Mouse (Mus musculus): Measurements from ENCODE around the gene Hoxa9. TPM values are rescaled to one million over a fixed set of nuclear protein-coding genes. Genes with fewer than 3 reads are reported as not detected.

Hoxa9 gene
- total RNA-seq, 4 experiments from 2014 or later = not detected

DNA sequence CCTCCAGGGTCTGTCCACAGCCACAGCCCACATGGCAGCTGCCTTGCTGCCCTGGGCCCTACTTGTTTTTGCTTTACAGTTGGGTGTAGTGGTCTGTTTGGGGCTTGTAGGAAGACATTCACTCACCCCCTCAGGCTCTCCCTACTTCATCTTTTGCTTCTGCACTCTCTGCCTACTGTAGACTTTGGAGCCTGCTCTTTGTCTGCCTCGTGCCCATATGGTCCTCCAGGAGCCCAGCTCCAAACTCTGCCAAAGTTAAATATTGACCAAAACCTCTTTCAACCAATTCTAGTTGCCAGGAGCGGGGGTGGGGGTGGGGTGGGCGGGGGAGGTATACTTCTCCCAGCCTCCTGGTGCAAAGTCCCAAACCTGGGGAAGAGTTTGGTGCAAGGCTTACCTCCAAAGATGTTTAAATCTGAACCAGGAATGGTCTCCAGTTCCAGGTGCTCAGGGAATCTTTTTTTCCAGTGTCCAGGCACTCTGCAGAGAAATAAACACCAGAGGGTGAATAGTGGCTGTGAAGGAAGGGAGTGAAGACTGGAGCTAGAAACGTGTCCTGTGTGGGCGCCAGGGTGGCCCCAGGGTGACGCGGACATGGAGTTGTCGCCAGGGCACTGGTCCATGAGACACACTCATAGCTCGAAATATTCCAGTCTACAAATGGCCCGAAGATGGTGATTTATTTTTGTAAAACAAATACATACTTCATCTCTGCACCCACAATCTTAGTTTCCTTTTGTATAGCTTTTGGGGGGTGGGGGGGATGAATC is 47.4 kb downstream of the Hoxa9 start:
- no peak for DNase-seq (ENCODE audit: low spot score in 2 of 2)

DNA sequence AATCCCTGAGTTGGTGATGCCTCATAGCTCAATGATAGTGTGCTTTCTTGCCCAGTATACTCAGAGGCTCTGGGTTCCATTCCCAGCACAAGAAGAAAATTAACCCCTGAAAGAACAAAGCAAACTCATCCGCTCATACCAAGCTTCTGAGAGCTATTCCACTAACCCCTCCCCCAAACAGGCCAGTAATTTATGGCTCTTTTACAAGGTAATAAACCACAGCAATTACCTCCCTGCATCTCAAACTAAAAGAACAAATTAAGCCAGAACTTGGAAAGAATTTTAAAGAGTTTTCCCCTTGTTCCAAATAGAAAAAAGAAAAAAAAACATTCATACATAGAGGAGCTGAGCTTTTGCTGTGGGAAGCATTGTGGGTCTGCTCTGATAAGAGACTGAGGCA is 48.1 kb downstream of the Hoxa9 start:
- DNase-seq (ENCODE audit: low spot score in 2 of 2) = no peak

GRCm38 (mm10) chr6:52182030-52182429 is 48.9 kb downstream of the Hoxa9 start:
- no peak for DNase-seq (ENCODE audit: low spot score in 2 of 2)

DNA sequence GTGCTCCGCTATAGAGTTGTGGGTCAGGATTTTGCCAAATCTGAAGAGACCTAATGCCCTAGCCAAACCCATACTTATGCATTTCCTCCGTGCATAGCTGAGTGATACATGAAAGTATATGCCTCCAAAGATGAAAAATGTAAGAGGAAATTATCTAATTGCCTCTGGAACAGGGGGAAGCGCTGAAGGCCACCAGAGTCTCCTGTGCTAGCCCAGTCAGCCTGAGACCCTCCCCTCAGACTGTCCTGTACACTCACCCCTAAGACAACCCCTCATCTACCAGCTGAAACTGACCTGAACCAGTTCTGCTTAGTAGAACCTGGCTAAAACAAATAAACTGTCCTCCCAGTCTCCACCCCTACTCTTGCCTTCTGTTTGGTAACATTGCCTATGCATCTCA is 50.2 kb downstream of the Hoxa9 start:
- DNase-seq (ENCODE audit: low spot score in 2 of 2) = no peak

DNA sequence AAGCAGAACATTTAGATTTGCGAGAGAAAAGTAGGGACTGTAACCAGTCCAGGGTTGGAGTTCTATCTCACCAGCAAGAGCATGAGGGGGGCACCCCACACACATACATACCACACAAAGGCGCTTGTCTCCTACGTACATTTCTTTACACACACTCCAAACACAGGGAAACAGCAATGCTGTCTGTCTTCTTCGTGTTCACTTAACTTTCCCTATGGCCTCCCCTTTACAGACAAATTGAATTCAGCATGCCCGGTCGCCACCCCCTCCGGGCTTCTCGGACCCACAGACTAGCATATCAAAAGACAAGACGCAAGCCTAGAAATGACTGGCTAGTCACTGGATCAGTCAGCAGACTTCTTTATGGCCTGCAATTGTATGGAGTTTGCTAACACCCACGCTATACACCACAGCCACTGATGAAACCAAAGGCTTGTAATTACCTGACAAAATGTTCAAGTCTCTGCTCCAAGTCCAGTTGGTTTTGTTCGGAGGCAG is 50.6 kb downstream of the Hoxa9 start:
- no peak for DNase-seq (ENCODE audit: low spot score in 2 of 2)

DNA sequence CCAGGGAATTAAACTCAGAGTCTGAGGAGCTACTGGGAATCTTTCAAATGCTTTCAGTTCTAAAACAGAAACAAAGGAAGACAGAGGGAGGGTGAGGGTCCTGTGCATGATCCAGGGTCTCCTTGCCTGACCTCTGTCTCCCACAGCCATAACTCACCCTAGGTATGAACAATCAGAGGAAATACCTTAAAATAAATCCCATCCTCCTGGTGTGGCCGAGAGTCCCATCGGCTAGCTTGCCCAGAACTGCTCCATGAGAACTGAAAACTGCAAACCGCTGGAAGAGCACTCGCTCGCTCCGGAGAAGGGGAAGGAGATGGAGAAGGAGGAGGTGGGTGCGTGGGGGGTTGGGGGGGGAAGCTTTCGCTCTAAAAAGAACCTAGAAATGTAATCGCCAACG is 51.2 kb downstream of the Hoxa9 start:
- DNase-seq (ENCODE audit: low spot score in 2 of 2) = no peak

DNA sequence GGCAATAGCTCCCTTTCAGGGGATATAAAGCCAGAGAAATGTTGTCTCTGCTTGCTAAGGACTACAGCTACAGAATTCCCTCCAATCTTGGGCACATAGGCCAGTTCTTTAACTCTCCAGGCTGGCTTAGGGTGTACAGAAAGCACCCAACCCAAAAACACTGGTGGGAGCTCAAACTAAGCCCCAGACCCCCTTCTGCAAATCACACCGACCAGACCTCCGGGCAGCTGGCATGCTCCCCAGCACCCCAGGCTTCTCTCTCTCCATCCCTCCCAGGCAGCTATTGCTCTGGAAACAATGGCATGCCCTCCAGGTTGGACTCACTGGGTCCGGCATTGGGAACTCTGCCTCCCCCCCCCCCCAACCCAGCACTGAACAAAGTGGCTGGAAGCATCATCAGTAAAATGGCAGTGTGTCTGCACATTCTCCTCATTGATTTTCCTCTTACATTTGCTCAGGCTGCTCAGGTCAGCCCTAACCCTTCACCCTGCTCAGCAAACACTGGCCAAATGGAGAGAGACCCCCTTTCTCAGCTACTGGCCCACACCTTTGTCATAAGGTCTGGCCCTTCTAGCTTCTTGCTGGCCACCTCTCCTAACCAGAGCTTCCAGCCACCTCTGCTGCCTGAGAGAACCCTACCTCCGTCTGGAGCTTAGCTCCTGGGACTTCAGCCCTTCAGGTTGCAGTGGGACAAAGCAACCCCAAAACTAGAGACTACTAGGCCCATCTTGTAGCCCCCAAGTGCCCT is 51.8 kb downstream of the Hoxa9 start:
- no peak for DNase-seq (ENCODE audit: low spot score in 2 of 2)

GRCm38 (mm10) chr6:52177806-52178205 is 53.1 kb downstream of the Hoxa9 start:
- no peak for DNase-seq (ENCODE audit: low spot score in 2 of 2)

DNA sequence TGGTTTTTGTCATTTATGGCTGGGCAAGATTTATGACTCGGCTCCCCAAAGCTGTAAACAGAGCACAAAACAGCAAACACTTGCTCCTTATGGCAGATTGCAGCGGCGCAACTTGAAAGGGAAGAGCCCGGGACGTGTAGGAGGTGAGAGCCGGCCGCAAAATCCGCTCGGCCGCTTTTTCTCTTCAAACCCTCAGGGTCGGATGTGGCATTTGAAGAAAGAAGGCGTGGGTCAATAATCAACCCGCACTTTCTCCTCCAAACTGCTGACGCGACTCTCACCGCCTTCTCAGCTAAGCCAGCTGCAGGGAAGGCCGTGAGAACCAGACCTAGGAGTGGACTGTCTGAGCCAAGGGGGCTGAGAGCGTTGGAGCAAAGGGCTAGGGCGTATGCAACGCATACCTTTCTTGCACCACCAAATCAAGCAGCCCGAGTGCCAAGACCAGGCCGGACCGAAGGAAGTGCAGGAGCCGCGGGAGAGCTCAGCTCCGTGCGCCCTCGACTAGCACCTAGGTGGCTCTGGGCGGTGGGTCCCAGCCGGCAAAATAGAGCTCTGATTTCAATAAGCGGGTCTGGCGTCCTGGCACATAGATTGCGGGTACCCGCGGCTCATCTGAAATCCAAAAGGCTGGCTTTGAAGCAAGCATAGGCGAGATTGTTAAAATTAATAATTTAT is 53.7 kb downstream of the Hoxa9 start, which contains the start of gene 5730596B20Rik:
5730596B20Rik (plus strand) TSS at position 438 of the 675 bp plus-strand sequence.
- DNase-seq (ENCODE audit: low spot score in 2 of 2) = no peak

- no peak for DNase-seq (ENCODE audit: low spot score in 2 of 2)
Measured at GRCm38 (mm10) chr6:52176391-52176790, 54.5 kb downstream of the Hoxa9 start.

DNA sequence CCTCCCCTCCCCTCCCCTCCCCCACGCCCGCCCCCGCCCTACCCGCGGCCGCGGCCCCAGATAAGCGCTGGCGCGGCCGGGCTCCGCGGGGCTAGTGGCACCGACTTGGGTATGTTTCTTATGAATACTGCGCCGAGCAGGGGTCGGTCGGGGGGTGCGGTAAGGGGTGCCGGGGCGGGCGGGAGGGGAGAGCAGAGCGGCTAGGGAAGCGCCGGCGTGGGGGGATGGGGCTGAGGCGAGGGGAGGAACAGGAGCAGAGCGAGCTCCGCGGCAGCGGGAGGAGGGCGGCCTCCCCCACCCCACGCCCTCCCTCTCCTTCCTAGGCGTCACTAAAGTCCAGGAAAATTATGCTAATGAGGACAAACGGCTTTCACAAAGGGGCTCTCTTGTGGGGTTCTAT is 55.0 kb downstream of the Hoxa9 start:
- DNase-seq (ENCODE audit: low spot score in 2 of 2) = no peak

DNA sequence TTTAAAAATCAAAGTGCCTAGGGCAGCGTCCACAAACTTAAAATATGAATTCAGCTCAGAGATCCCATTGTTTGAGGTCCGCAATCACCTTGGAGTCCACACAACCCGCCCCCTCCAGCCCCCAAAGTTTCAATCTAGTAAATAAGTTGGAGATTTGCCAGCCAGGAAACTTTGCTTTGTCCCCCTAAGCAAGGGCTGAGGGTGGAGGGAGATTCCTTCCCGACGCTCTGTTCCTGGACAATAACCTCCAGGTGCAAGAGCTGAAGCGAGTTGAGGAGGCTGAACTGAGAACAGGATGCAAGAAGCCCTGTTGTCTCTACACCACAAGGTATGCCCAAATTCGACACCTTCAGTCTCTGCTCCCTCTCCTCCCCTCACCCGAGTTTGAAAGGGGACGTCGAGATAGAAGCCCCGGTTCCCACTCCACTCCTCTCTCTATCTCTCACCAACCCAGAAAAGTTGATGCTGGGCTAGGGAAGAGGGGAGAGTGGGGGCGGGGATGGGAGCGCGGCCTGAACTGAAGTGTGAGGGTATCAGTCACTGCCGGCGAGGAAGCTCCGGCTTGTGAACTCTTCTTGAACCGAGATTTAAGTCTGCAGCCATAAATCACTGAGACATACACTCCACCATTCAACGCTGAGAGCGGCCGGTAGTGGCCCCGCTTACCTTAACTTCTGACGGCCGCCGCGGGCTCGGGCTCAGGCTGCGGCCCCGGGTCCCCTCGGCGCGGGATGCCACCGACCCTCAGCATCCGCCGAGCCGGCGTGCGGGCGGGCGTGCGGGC is 55.7 kb downstream of the Hoxa9 start:
- no peak for DNase-seq (ENCODE audit: low spot score in 2 of 2)

GRCm38 (mm10) chr6:52173648-52174047 is 57.2 kb downstream of the Hoxa9 start:
- no peak for DNase-seq (ENCODE audit: low spot score in 2 of 2)

Small RNAs within 50 kb of the gene (microRNA-seq; reads per million reads assigned to microRNA genes)
- gene Mir196b = 1.8 to 4.6 reads per million in 2 experiments

Other genes starting within 250 kb of the Hoxa9 start
- 10 to 100 TPM; 14.0 to 20.9 (median 18.5) TPM for gene Skap2, start 218.5 kb downstream of the Hoxa9 start, total RNA-seq (2022)
- gene Hoxa1, start 72.8 kb downstream of the Hoxa9 start, total RNA-seq (2022) = not detected
- gene Hoxa2, start 66.3 kb downstream of the Hoxa9 start, total RNA-seq (2022) = not detected
- not detected for gene 5730596B20Rik, start 53.6 kb downstream of the Hoxa9 start, total RNA-seq (2022)
- not detected for gene Hoxa4, start 39.3 kb downstream of the Hoxa9 start, total RNA-seq (2022)
- not detected for gene Hoxa5, start 26.5 kb downstream of the Hoxa9 start, total RNA-seq (2022)
- gene Hoxa6, start 22.4 kb downstream of the Hoxa9 start, total RNA-seq (2022) = not detected
- gene Hoxa3, start 17.8 kb downstream of the Hoxa9 start, total RNA-seq (2022) = not detected
- not detected for gene Gm28308, start 17.8 kb downstream of the Hoxa9 start, total RNA-seq (2022)
- gene Hoxa7, start 9.2 kb downstream of the Hoxa9 start, total RNA-seq (2022) = not detected
- not detected for gene Hoxa10, start 9.8 kb upstream of the Hoxa9 start, total RNA-seq (2022)
- not detected for gene Hoxa11, start 14.7 kb upstream of the Hoxa9 start, total RNA-seq (2022)
- not detected for gene Hoxa13, start 29.8 kb upstream of the Hoxa9 start, total RNA-seq (2022)
- gene Evx1, start 82.4 kb upstream of the Hoxa9 start, total RNA-seq (2022) = not detected